Mouse (Mus musculus): ENCODE data around the gene Frmd4b.

GRCm38 (mm10) chr6:97610051-97610450 lies 7.3 kb downstream of the Frmd4b start:
- no peak for TF ChIP-seq MAX (IDR thresholded peaks at IDR 0.05; ENCODE audit: low read depth)
- no peak for TF ChIP-seq POLR2A (IDR thresholded peaks at IDR 0.05; ENCODE audit: insufficient read length, low read depth)
